In the genomic region with DNA sequence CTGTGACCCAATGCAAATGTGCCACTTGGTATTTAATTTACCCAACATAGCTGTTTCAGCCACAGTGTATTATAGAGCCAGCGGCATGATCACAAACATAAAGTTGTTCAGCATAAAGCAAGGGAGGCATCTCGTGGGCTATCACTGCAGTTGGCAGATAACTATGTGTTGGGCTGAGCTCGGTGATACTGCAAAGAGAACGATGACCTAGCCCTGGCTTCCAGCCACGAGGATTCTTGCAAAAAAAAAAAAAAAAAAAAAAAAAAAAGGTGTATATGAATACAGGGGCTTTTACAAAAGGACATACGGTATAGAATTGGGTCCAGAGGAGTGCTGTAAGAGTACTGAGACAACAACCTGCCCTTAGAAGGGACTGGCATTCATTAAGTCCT, we compare ENCODE assay signal across 12 mouse cellular contexts. TPM values are rescaled to one million over a fixed set of nuclear protein-coding genes. Genes with fewer than 3 reads are reported as not detected.
DNase-seq lines count a peak whose midpoint lies in the region; ATAC-seq and TF ChIP-seq lines count a peak whose summit lies in the region.
"Had no signal": no experiment of that assay in that cellular context is flagged by ENCODE, and none has a peak within 500 bp of the region (broad histone marks: within the 10 kb centered on the region; RNA-seq: fewer than 3 reads in every experiment).

No protein-coding gene starts in this region.

- no peak for ATAC-seq in heart, embryonic 13.5 days (ENCODE audit: extremely low read depth, insufficient number of reproducible peaks, low FRiP score, low TSS enrichment)
- ATAC-seq in liver, postnatal 0 days: no peak; the same call in 1 of the 2 replicates
- no peak for ATAC-seq in liver, embryonic 12.5 days
- no peak for ATAC-seq in forebrain, embryonic 13.5 days
- ATAC-seq in midbrain, embryonic 13.5 days: no peak
- ATAC-seq: Patski had no signal

- H3K36me3 ChIP-seq in heart, embryonic 13.5 days: no peaks in the 10 kb centered on the region
- H3K36me3 ChIP-seq in liver, postnatal 0 days (replicated peaks; ENCODE audit: insufficient read depth, low read length): no peaks in the 10 kb centered on the region
- H3K36me3 ChIP-seq in liver, embryonic 12.5 days: no peaks in the 10 kb centered on the region
- no peaks in the 10 kb centered on the region for H3K36me3 ChIP-seq in forebrain, embryonic 13.5 days (ENCODE audit: poor library complexity, severe bottlenecking)
- H3K36me3 ChIP-seq in midbrain, embryonic 13.5 days: no peaks in the 10 kb centered on the region
- H3K36me3 ChIP-seq: liver, embryonic 13.5 days had no signal

- H3K4me3 ChIP-seq in heart, embryonic 13.5 days: no peak overlapping the region
- no peak overlapping the region for H3K4me3 ChIP-seq in liver, postnatal 0 days (ENCODE audit: low read depth, low read length)
- no peak overlapping the region for H3K4me3 ChIP-seq in liver, embryonic 12.5 days
- no peak overlapping the region for H3K4me3 ChIP-seq in forebrain, embryonic 13.5 days
- no peak overlapping the region for H3K4me3 ChIP-seq in midbrain, embryonic 13.5 days (replicated peaks)
- H3K4me3 ChIP-seq: liver, embryonic 13.5 days had no signal

- peak overlapping the region; percentile 54 for H3K4me2 ChIP-seq in heart, embryonic 13.5 days
- peak overlapping the region; percentile 42; the same call in 1 of the 2 replicates for H3K4me2 ChIP-seq in liver, postnatal 0 days (ENCODE audit: low read depth, low read length)
- no peak overlapping the region for H3K4me2 ChIP-seq in liver, embryonic 12.5 days
- H3K4me2 ChIP-seq in forebrain, embryonic 13.5 days: peak overlapping the region; percentile 37
- peak overlapping the region; percentile 38 for H3K4me2 ChIP-seq in midbrain, embryonic 13.5 days (replicated peaks)
- H3K4me2 ChIP-seq: liver, embryonic 13.5 days had no signal

- TF ChIP-seq EP300 in liver, postnatal 0 days (IDR thresholded peaks at IDR 0.05; ENCODE audit: low read depth): no peak

- DNase-seq in heart, adult 18-20 months: no peak
- DNase-seq in liver, postnatal 0 days: no peak
- DNase-seq in right cerebral cortex, postnatal 10 days (ENCODE audit: low spot score in 2 of 2): no peak
- DNase-seq in retina, embryonic 14.5 days (ENCODE audit: low spot score): no peak
- DNase-seq: gastrocnemius, postnatal 36 days; liver, embryonic 13.5 days; thymus, postnatal 25 days had no signal

- H3K9me3 ChIP-seq in heart, embryonic 13.5 days: no peaks in the 10 kb centered on the region
- no peaks in the 10 kb centered on the region for H3K9me3 ChIP-seq in liver, postnatal 0 days (ENCODE audit: low read length)
- H3K9me3 ChIP-seq in liver, embryonic 12.5 days (replicated peaks): no peaks in the 10 kb centered on the region
- H3K9me3 ChIP-seq in forebrain, embryonic 13.5 days (replicated peaks): no peaks in the 10 kb centered on the region
- H3K9me3 ChIP-seq in midbrain, embryonic 13.5 days: no peaks in the 10 kb centered on the region
- H3K9me3 ChIP-seq: liver, embryonic 13.5 days had no signal

- H3K27me3 ChIP-seq in heart, embryonic 13.5 days (replicated peaks): no peaks in the 10 kb centered on the region
- H3K27me3 ChIP-seq in liver, postnatal 0 days (ENCODE audit: insufficient read depth, low read length): no peaks in the 10 kb centered on the region
- 0 out of 2 replicates have a peak, but pooled peaks cover 2% of the 10 kb centered on the region for H3K27me3 ChIP-seq in liver, embryonic 12.5 days (replicated peaks)
- H3K27me3 ChIP-seq in forebrain, embryonic 13.5 days: no peaks in the 10 kb centered on the region
- H3K27me3 ChIP-seq in midbrain, embryonic 13.5 days: 0 out of 2 replicates have a peak, but pooled peaks cover 3% of the 10 kb centered on the region
- H3K27me3 ChIP-seq: liver, embryonic 13.5 days; Patski had no signal

- peaks cover 14% of the 10 kb centered on the region for H3K4me1 ChIP-seq in heart, embryonic 13.5 days
- H3K4me1 ChIP-seq in liver, postnatal 0 days (ENCODE audit: insufficient read depth): peaks cover 18% of the 10 kb centered on the region
- 0 out of 2 replicates have a peak, but pooled peaks cover 9% of the 10 kb centered on the region for H3K4me1 ChIP-seq in liver, embryonic 12.5 days
- peaks cover 16% of the 10 kb centered on the region for H3K4me1 ChIP-seq in forebrain, embryonic 13.5 days
- H3K4me1 ChIP-seq in midbrain, embryonic 13.5 days (replicated peaks): peaks cover 15% of the 10 kb centered on the region

- WGBS in heart, embryonic 13.5 days: 33% methylated on average over 6 of the region's 6 CpGs
- 34% methylated on average over 6 of the region's 6 CpGs for WGBS in liver, postnatal 0 days (ENCODE audit: insufficient replicate concordance)
- 43% methylated on average over 6 of the region's 6 CpGs for WGBS in liver, embryonic 12.5 days (ENCODE audit: insufficient replicate concordance)
- WGBS in forebrain, embryonic 13.5 days: 35% methylated on average over 6 of the region's 6 CpGs
- WGBS in midbrain, embryonic 13.5 days: 47% methylated on average over 6 of the region's 6 CpGs

- TF ChIP-seq CTCF in liver, postnatal 0 days (IDR thresholded peaks at IDR 0.05; ENCODE audit: low read depth): no peak

- no peak overlapping the region for H3K9ac ChIP-seq in heart, embryonic 13.5 days
- H3K9ac ChIP-seq in liver, postnatal 0 days (replicated peaks): no peak overlapping the region
- H3K9ac ChIP-seq in liver, embryonic 12.5 days: no peak overlapping the region
- no peak overlapping the region for H3K9ac ChIP-seq in forebrain, embryonic 13.5 days
- no peak overlapping the region for H3K9ac ChIP-seq in midbrain, embryonic 13.5 days (replicated peaks)
- H3K9ac ChIP-seq: liver, embryonic 13.5 days had no signal

- no peak overlapping the region for H3K27ac ChIP-seq in heart, embryonic 13.5 days (replicated peaks)
- peak overlapping the region; percentile 52; the same call in 1 of the 2 replicates for H3K27ac ChIP-seq in liver, postnatal 0 days (ENCODE audit: low read depth)
- no peak overlapping the region for H3K27ac ChIP-seq in liver, embryonic 12.5 days
- no peak overlapping the region for H3K27ac ChIP-seq in forebrain, embryonic 13.5 days
- no peak overlapping the region for H3K27ac ChIP-seq in midbrain, embryonic 13.5 days
- H3K27ac ChIP-seq: liver, embryonic 13.5 days had no signal

RNA-seq across cellular contexts. Expression of a gene that starts 15.0 kb away (rescaled TPM):
- 3.1 and 3.2 TPM in 2 replicates for polyA plus RNA-seq in heart, embryonic 13.5 days (2015; fragmentation: Nextera tagmentation; extraction: Ambion mirVana)
- total RNA-seq in heart, adult 18-20 months (2021): 1 to 10 TPM; 1.2 to 1.7 TPM
- 3.0 TPM in 2 replicates for polyA plus RNA-seq in liver, postnatal 0 days (2015; fragmentation: Nextera tagmentation; extraction: Ambion mirVana)
- polyA plus RNA-seq in liver, embryonic 12.5 days (2016; fragmentation: Nextera tagmentation; extraction: Ambion mirVana): 1.4 and 2.1 TPM in 2 replicates
- 3.5 and 4.6 TPM in 2 replicates for polyA plus RNA-seq in forebrain, embryonic 13.5 days (2015; fragmentation: Nextera tagmentation; extraction: Ambion mirVana)
- polyA plus RNA-seq in midbrain, embryonic 13.5 days (2015; fragmentation: Nextera tagmentation; extraction: Ambion mirVana): 3.8 TPM in 2 replicates
